Mouse (Mus musculus): ENCODE data around the gene Scn5a. TPM values are rescaled to one million over a fixed set of nuclear protein-coding genes. Genes with fewer than 3 reads are reported as not detected.

The Scn5a gene
- polyA plus RNA-seq (2017; shearing (Covaris generic)) = 0.06 TPM

DNA sequence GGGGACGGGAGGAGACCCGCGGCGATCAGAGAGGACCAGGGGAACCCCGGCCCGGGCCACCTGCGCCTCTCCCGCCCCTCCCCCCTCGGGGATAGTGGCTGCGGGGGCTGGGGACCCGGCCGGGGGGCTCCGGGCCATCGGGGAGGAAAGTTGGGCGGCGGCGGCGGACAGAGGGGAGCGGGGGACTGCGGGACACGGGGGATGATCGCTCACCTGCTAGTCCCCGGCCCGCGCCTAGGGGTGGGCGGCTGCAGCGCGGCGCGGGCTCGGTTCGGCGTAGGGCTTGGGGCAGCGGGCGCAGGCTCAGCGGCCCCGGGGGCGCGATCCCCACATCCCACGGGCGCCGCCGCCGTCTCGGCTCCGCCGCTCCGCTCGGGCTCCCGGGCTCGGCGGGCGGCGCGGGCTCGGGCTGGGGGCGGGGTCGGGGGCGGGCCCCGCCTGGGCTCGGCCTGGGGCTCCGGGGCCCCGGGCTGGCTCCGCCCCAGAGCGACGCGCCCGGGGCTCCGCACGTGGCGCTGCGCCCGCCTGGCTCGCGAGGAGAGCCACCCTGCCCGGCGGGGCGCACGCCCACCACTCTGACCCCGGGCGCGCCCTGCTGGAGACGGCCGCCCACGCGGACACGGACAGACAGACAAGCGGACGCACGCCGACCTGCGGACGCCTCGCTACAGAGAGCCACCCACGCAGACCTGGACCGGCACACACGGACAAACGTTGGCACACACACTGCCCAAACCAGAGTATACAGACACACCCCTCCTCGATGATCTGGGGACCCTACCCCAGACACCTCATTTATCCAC lies at the start of gene Scn5a:
Gene Scn5a, minus strand, starts transcription at position 381 of the 803 bp plus-strand sequence.

DNA sequence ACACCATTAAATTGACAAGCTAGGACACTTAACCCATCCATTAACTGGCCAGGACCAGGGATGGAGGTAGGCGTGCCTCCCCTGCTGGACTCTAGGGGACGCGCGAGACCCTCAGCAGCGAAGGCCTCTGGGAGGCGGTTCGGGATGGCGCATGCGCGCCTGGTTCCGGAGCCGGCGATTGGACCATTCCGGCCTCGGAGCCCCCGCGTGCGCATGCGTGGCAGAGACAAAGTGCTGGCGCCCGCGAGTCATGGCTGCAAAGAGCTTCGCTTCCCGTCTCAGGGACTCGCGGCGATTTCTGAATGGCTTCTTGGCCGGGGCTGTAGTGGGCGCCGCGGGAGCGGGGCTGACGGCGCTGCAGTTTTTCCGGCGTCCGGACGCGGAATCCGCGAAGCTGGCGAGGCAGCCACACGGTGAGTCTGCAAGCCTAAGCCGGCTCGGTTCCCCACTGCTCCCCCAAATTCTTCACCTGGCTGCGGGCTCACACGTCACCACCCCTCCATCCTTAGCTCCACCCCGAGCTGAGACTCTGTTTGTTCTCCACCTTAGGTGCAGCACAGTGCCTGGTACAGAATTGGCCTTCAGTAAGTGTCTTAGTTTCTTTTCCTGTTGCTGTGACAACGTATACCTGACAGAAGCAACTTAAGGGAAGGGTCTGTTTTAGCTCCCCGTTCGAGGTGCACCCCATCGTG lies 133.9 kb downstream of the Scn5a start, which contains the start of gene Exog:
Gene Exog, plus strand, starts transcription at position 206 of the 692 bp plus-strand sequence.

Other genes with a start within 250 kb of the Scn5a start
- gene Acaa1a, start 239.3 kb downstream of the Scn5a start, polyA plus RNA-seq (2017; shearing (Covaris generic)) = 40.7 TPM
- 111 TPM for gene Myd88, start 237.6 kb downstream of the Scn5a start, polyA plus RNA-seq (2017; shearing (Covaris generic))
- 0.48 TPM for gene Xylb, start 221.6 kb downstream of the Scn5a start, polyA plus RNA-seq (2017; shearing (Covaris generic))
- gene Slc22a14, start 213.5 kb downstream of the Scn5a start, polyA plus RNA-seq (2017; shearing (Covaris generic)) = not detected
- not detected for gene Acvr2b, start 176.9 kb downstream of the Scn5a start, polyA plus RNA-seq (2017; shearing (Covaris generic))
- gene Exog, start 134.1 kb downstream of the Scn5a start, polyA plus RNA-seq (2017; shearing (Covaris generic)) = 20.1 TPM
- gene Scn10a, start 140.3 kb upstream of the Scn5a start, polyA plus RNA-seq (2017; shearing (Covaris generic)) = not detected
- gene Scn11a, start 246.4 kb upstream of the Scn5a start, polyA plus RNA-seq (2017; shearing (Covaris generic)) = 0.91 TPM